Mouse (Mus musculus): ENCODE results near the gene Adam25.
"Not testable (repeated sequence)": the region's sequence is repeated elsewhere in the genome, so short reads cannot be mapped to it uniquely, and the experiment has no call there.

Adam25 gene

GRCm38 (mm10) chr8:40751908-40752307 lies at the start of gene Adam25:
TSS of gene Adam25 (plus strand) at chr8:40752208.
- not testable (repeated sequence) for DNase-seq (ENCODE audit: low read depth)

GRCm38 (mm10) chr8:40715406-40715805 lies 36.6 kb upstream of the Adam25 start:
- not testable (repeated sequence) for DNase-seq (ENCODE audit: low read depth)

GRCm38 (mm10) chr8:40715986-40716385 lies 36.0 kb upstream of the Adam25 start:
- DNase-seq (ENCODE audit: low read depth), result no peak

- no peak for DNase-seq (ENCODE audit: low read depth)
Observed at GRCm38 (mm10) chr8:40783320-40783719, 31.3 kb downstream of the Adam25 start.

- not testable (repeated sequence) for DNase-seq (ENCODE audit: low read depth)
Observed at GRCm38 (mm10) chr8:40792973-40793372, 41.0 kb downstream of the Adam25 start, which contains the start of gene Adam20. TSS of gene Adam20 (plus strand) at chr8:40793273.

- DNase-seq (ENCODE audit: low read depth), result no peak
Observed at GRCm38 (mm10) chr8:40803379-40804079, 51.5 kb downstream of the Adam25 start.

All from c-Kit-positive CD71-positive TER-119-negative erythroid progenitor cells, embryonic 14.5 days (primary cell).